Mouse (Mus musculus) MEL (cell line): ENCODE measurements at regions not wholly inside any gene's neighbourhood (a gene's known extent, or its start where the extent isn't known, plus 50 kb on each side); places are given as distances from the start of the nearest gene placed in this dataset.

ENCODE experiments used
- DNase-seq: peaks from one replicate; pipeline ENCODE4 v3.0.0; 2011; ENCODE audit warnings: low read depth, low spot score
- H3K27ac ChIP-seq: 2 replicates; pipeline ENCODE4 v1.5.1; 2012; ENCODE audit warnings: low read depth, mild to moderate bottlenecking, control low read depth, low read length, moderate library complexity; ENCODE audit not compliant: control insufficient read depth
- H3K27me3 ChIP-seq, 2 experiments: fragments of 150-350 bp in 1 of 2; sonication (generic) in 1 of 2; 2 replicates each; pipeline ENCODE4 v1.6.1; 2012; ENCODE audit warnings: low read length in 2 of 2, mild to moderate bottlenecking in 2 of 2, improper control_type of control experiment in 1 of 2, moderate library complexity in 1 of 2; ENCODE audit not compliant: insufficient read depth in 2 of 2, control insufficient read depth in 1 of 2
- H3K36me3 ChIP-seq, 2 experiments: 2 replicates each; pipeline ENCODE4 v1.6.1; 2012 to 2014; ENCODE audit warnings: low read length in 2 of 2, improper control_type of control experiment in 1 of 2, inconsistent platforms in 1 of 2, mild to moderate bottlenecking in 1 of 2; ENCODE audit not compliant: insufficient read depth in 2 of 2, control insufficient read depth in 1 of 2
- H3K4me1 ChIP-seq, 2 experiments: fragments of 150-350 bp in 1 of 2; sonication (generic) in 1 of 2; 2 replicates each; pipeline ENCODE4 v1.6.1; 2012; ENCODE audit warnings: low read length in 2 of 2, improper control_type of control experiment in 1 of 2, mild to moderate bottlenecking in 1 of 2; ENCODE audit not compliant: insufficient read depth in 2 of 2, control insufficient read depth in 1 of 2
- H3K4me3 ChIP-seq, 2 experiments: fragments of 150-350 bp in 1 of 2; sonication (generic) in 1 of 2; 2 replicates each; pipeline ENCODE4 v1.5.1; 2012; ENCODE audit warnings: low read depth in 2 of 2, low read length in 2 of 2, mild to moderate bottlenecking in 2 of 2, moderate library complexity in 2 of 2, control low read depth in 1 of 2, improper control_type of control experiment in 1 of 2; ENCODE audit not compliant: control insufficient read depth in 1 of 2, insufficient read depth in 1 of 2
- H3K79me2 ChIP-seq: 2 replicates; pipeline ENCODE4 v1.6.1; 2012; ENCODE audit warnings: mild to moderate bottlenecking, low read length, moderate library complexity; ENCODE audit not compliant: control insufficient read depth, poor library complexity, insufficient read depth
- H3K9ac ChIP-seq: 2 replicates; pipeline ENCODE4 v1.6.1; 2012; ENCODE audit warnings: low read depth, mild to moderate bottlenecking, control low read depth, low read length, moderate library complexity; ENCODE audit not compliant: control insufficient read depth, poor library complexity, severe bottlenecking
- H3K9me3 ChIP-seq: fragments of 150-350 bp; sonication (generic); replicated peaks from 2 replicates; pipeline ENCODE4 v1.6.1; 2012; ENCODE audit warnings: mild to moderate bottlenecking, low read length, improper control_type of control experiment, moderate library complexity; ENCODE audit not compliant: insufficient read depth
- CHD2 ChIP-seq: IDR thresholded peaks from 2 replicates; pipeline ENCODE4 v1.6.1; 2011; ENCODE audit warnings: low read length, improper control_type of control experiment
- ETS1 ChIP-seq: IDR thresholded peaks from 2 replicates; pipeline ENCODE4 v1.6.1; 2012; ENCODE audit warnings: low read depth, mild to moderate bottlenecking, inconsistent platforms, low read length, improper control_type of control experiment, moderate library complexity
- GABPA ChIP-seq: IDR thresholded peaks from 2 replicates; pipeline ENCODE4 v1.6.1; 2012; ENCODE audit warnings: low read depth, mild to moderate bottlenecking, inconsistent platforms, low read length, improper control_type of control experiment, moderate library complexity
- GATA1 ChIP-seq: IDR thresholded peaks from 2 replicates; pipeline ENCODE4 v1.6.1; 2011; ENCODE audit warnings: low read depth, low read length, improper control_type of control experiment
- HCFC1 ChIP-seq: IDR thresholded peaks from 2 replicates; pipeline ENCODE4 v1.6.1; 2012; ENCODE audit warnings: low read depth, mild to moderate bottlenecking, inconsistent platforms, low read length, improper control_type of control experiment, moderate library complexity
- JUND ChIP-seq: IDR thresholded peaks from 2 replicates; pipeline ENCODE4 v1.6.1; 2011; ENCODE audit warnings: low read depth, mild to moderate bottlenecking, improper control_type of control experiment, low read length
- KAT2A ChIP-seq: conservative IDR thresholded peaks from 2 replicates; pipeline ENCODE4 v1.6.1; 2012; ENCODE audit warnings: low read depth, low read length, improper control_type of control experiment, inconsistent platforms
- MAFK ChIP-seq: IDR thresholded peaks from 2 replicates; pipeline ENCODE4 v1.6.1; 2011; ENCODE audit warnings: low read depth, mild to moderate bottlenecking, low read length, improper control_type of control experiment, borderline replicate concordance
- MAX ChIP-seq: IDR thresholded peaks from 2 replicates; pipeline ENCODE4 v1.6.1; 2011; ENCODE audit warnings: low read length, improper control_type of control experiment
- MAZ ChIP-seq: IDR thresholded peaks from 2 replicates; pipeline ENCODE4 v1.6.1; 2012; ENCODE audit warnings: low read depth, mild to moderate bottlenecking, inconsistent platforms, low read length, improper control_type of control experiment
- MXI1 ChIP-seq: IDR thresholded peaks from 2 replicates; pipeline ENCODE4 v1.6.1; 2011; ENCODE audit warnings: mild to moderate bottlenecking, low read depth, low read length, improper control_type of control experiment
- MYC ChIP-seq: IDR thresholded peaks from 2 replicates; pipeline ENCODE4 v1.6.1; 2011; ENCODE audit warnings: low read depth, mild to moderate bottlenecking, low read length, improper control_type of control experiment, moderate library complexity
- POLR2AphosphoS5 ChIP-seq: IDR thresholded peaks from 2 replicates; pipeline ENCODE4 v1.6.1; 2012; ENCODE audit warnings: low read depth, borderline replicate concordance, mild to moderate bottlenecking, inconsistent platforms, low read length, moderate library complexity, mixed read lengths
- RCOR1 ChIP-seq: IDR thresholded peaks from 2 replicates; pipeline ENCODE4 v1.6.1; 2012; ENCODE audit warnings: low read depth, mild to moderate bottlenecking, inconsistent platforms, low read length, improper control_type of control experiment
- SIN3A ChIP-seq: IDR thresholded peaks from 2 replicates; pipeline ENCODE4 v1.6.1; 2012; ENCODE audit warnings: low read length, improper control_type of control experiment, inconsistent platforms
- UBTF ChIP-seq: IDR thresholded peaks from 2 replicates; pipeline ENCODE4 v1.6.1; 2012; ENCODE audit warnings: low read depth, mild to moderate bottlenecking, inconsistent platforms, low read length, improper control_type of control experiment, moderate library complexity, borderline replicate concordance; ENCODE audit not compliant: insufficient read depth
- ZC3H11A ChIP-seq: IDR thresholded peaks from 2 replicates; pipeline ENCODE4 v1.6.1; 2012; ENCODE audit warnings: low read depth, mild to moderate bottlenecking, inconsistent platforms, low read length, improper control_type of control experiment
- ZKSCAN1 ChIP-seq: IDR thresholded peaks from 2 replicates; pipeline ENCODE4 v1.6.1; 2012; ENCODE audit warnings: low read depth, mild to moderate bottlenecking, inconsistent platforms, low read length, improper control_type of control experiment, moderate library complexity

- no peak overlapping the region for H3K4me3 ChIP-seq
- H3K4me1 ChIP-seq: no peaks in the 10 kb centered on the region
- no peak for DNase-seq
- H3K9me3 ChIP-seq: no peaks in the 10 kb centered on the region
- H3K27ac ChIP-seq: no peak overlapping the region
- no peak for TF ChIP-seq GATA1
- TF ChIP-seq KAT2A: no peak
- no peak for TF ChIP-seq MYC
- TF ChIP-seq ZC3H11A: no peak
- TF ChIP-seq CHD2: no peak
- TF ChIP-seq MXI1: no peak
- no peak for TF ChIP-seq ZKSCAN1
- no peak for TF ChIP-seq MAZ
- no peak for TF ChIP-seq MAFK
- no peak for TF ChIP-seq MAX
- TF ChIP-seq UBTF: no peak
- no peak for TF ChIP-seq POLR2AphosphoS5
- no peak for TF ChIP-seq GABPA
- no peak overlapping the region for H3K9ac ChIP-seq
- no peaks in the 10 kb centered on the region for H3K79me2 ChIP-seq
- no peaks in the 10 kb centered on the region for H3K27me3 ChIP-seq
- no peaks in the 10 kb centered on the region for H3K36me3 ChIP-seq
These were observed 82.3 kb upstream of the S1pr3 start for GRCm38 (mm10) chr13:51326128-51326527.

DNA sequence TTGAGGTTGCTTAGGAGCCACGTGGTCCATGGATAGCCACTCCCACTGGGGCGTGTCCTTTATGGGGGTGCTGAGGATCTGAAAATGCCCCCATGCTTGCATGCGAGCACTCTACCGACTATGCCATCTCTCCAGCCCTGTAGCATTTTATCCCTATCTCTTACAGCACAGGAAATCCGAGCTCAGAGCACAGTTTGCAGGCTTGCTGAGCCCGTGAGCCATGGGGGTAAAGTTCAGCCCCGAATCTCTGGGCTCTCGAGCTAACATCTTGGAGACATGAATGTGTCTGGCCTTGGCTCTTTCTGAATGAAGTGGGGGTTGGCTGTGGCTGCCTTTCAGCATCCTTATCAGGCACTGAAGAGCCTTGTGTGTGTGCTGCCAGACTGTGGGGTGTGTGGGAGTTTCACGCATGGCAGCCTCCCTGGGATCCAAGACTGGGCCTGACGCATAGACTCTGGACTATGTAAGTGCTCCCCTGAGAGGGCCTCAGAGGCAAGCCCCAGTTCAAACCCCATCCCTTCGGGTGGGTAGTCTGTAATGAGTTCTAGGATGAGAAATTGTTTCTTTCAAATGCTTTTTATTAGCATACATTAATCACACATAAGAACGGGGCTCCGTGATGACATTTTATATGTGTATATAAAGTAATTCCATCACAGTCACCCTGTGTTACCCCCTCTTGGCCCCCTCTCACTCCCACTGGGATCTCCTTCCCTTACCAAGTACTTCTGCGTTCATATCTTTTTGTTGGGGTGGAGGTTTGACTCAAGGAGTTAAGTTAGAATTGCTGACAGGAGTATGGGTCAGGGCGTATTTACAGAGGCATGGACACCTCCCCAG lies 80.1 kb upstream of the S1pr3 start:
- no peak for DNase-seq
- no peaks in the 10 kb centered on the region for H3K4me1 ChIP-seq
- H3K9me3 ChIP-seq: no peaks in the 10 kb centered on the region
- no peaks in the 10 kb centered on the region for H3K27me3 ChIP-seq
- H3K79me2 ChIP-seq: no peaks in the 10 kb centered on the region
- no peak for TF ChIP-seq HCFC1
- no peak for TF ChIP-seq RCOR1
- no peak for TF ChIP-seq SIN3A
- no peak for TF ChIP-seq ETS1
- no peak for TF ChIP-seq JUND
- TF ChIP-seq, all 39 proteins: peak for 0
- H3K9ac ChIP-seq: no peak overlapping the region
- H3K36me3 ChIP-seq: no peaks in the 10 kb centered on the region
- no peak overlapping the region for H3K27ac ChIP-seq
- H3K4me3 ChIP-seq: no peak overlapping the region
